In genomic region chr6:51036553-51036952, GRCm38 (mm10) we compare ENCODE assay signal across 8 mouse cellular contexts.
DNase-seq lines count a peak whose midpoint lies in the region; ATAC-seq and TF ChIP-seq lines count a peak whose summit lies in the region.

No protein-coding gene starts in this region.

- no peaks in the 10 kb centered on the region for H3K9me3 ChIP-seq in heart, postnatal 0 days (replicated peaks; ENCODE audit: control insufficient read depth, low read length)

- no peak overlapping the region for H3K4me3 ChIP-seq in heart, postnatal 0 days (ENCODE audit: low read depth, low read length)

- no peak overlapping the region for H3K4me2 ChIP-seq in heart, postnatal 0 days (ENCODE audit: low read depth, low read length)

- H3K36me3 ChIP-seq in heart, postnatal 0 days (replicated peaks; ENCODE audit: control insufficient read depth, insufficient read depth, low read length) = no peaks in the 10 kb centered on the region

- H3K9ac ChIP-seq in heart, postnatal 0 days (replicated peaks; ENCODE audit: low read depth, low read length) = no peak overlapping the region

- H3K27me3 ChIP-seq in heart, postnatal 0 days (ENCODE audit: control insufficient read depth, insufficient read depth, low read length) = no peaks in the 10 kb centered on the region

- peak; percentile 33; the same call in 1 of the 2 replicates for ATAC-seq in heart, postnatal 0 days (ENCODE audit: insufficient read depth, low read depth)

- 0 out of 2 replicates have a peak, but pooled peaks have one; percentile 34 for TF ChIP-seq EP300 in heart, postnatal 0 days (IDR thresholded peaks at IDR 0.05; ENCODE audit: low read depth)

- no peak overlapping the region for H3K27ac ChIP-seq in heart, postnatal 0 days (ENCODE audit: low read depth)

- TF ChIP-seq CTCF in heart, postnatal 0 days (IDR thresholded peaks at IDR 0.05; ENCODE audit: low read depth) = no peak

- H3K4me1 ChIP-seq in heart, postnatal 0 days (ENCODE audit: control insufficient read depth, insufficient read depth) = no peaks in the 10 kb centered on the region

- peak; percentile 16 for DNase-seq in adrenal gland, postnatal 10 days
- DNase-seq in adrenal gland, adult 18-20 months (ENCODE audit: low spot score in 2 of 2) = no peak
- peak; percentile 7 for DNase-seq in ZHBTc4 (ENCODE audit: low read depth, low spot score)
- DNase-seq in heart, postnatal 0 days (ENCODE audit: low spot score) = peak; percentile 55
- DNase-seq in kidney, postnatal 10 days = peak; percentile 73
- DNase-seq in spleen, postnatal 4 days (ENCODE audit: low spot score in 2 of 2) = no peak
- DNase-seq in right cerebral cortex, postnatal 36 days (ENCODE audit: low spot score in 2 of 2) = no peak
- no peak for DNase-seq in thymus, postnatal 10 days (ENCODE audit: low spot score in 2 of 2)

- 43% methylated on average over 1 of the region's 1 CpGs for WGBS in heart, postnatal 0 days

Comparison
In these comparisons a context has a peak if more than half of its experiments do, and no peak if none do; other contexts are left out.
1. DNase-seq: peak in adrenal gland, postnatal 10 days (single experiment), ZHBTc4 (single experiment), heart, postnatal 0 days (single experiment) and kidney, postnatal 10 days (single experiment); none in adrenal gland, adult 18-20 months (0 of 2), spleen, postnatal 4 days (0 of 2), right cerebral cortex, postnatal 36 days (0 of 2) and thymus, postnatal 10 days (0 of 2).